Mouse (Mus musculus) spleen, adult 18-20 months (tissue): ENCODE measurements around the gene Arhgef7.
A peak's percentile ranks its signal among the peaks of the same experiment; 100 is the strongest.

Experiments used
- DNase-seq, 2 experiments: peaks; one replicate each; pipeline ENCODE4 v3.0.0; 2022; ENCODE audit warnings: mixed read lengths in 2 of 2

The Arhgef7 gene

GRCm38 (mm10) chr8:11727273-11727650 is 259 bp upstream of the Arhgef7 start:
- no peak for DNase-seq

GRCm38 (mm10) chr8:11728482-11729295 is 1.2 kb downstream of the Arhgef7 start:
- DNase-seq: no peak

GRCm38 (mm10) chr8:11730271-11730940 is 2.9 kb downstream of the Arhgef7 start:
- no peak for DNase-seq

- no peak for DNase-seq
Measured at GRCm38 (mm10) chr8:11735672-11736235, 8.2 kb downstream of the Arhgef7 start.

GRCm38 (mm10) chr8:11737096-11737495 is 9.6 kb downstream of the Arhgef7 start:
- no peak for DNase-seq

GRCm38 (mm10) chr8:11739082-11739481 is 11.6 kb downstream of the Arhgef7 start:
- DNase-seq: no peak

GRCm38 (mm10) chr8:11740857-11741256 is 13.3 kb downstream of the Arhgef7 start:
- DNase-seq: no peak

GRCm38 (mm10) chr8:11743580-11743979 is 16.1 kb downstream of the Arhgef7 start:
- DNase-seq: no peak

- DNase-seq: no peak
Measured at GRCm38 (mm10) chr8:11746850-11747600, 19.5 kb downstream of the Arhgef7 start.

- no peak for DNase-seq
Measured at GRCm38 (mm10) chr8:11749472-11749871, 22.0 kb downstream of the Arhgef7 start.

GRCm38 (mm10) chr8:11752338-11752737 is 24.8 kb downstream of the Arhgef7 start:
- DNase-seq: no peak

- DNase-seq: no peak
Measured at GRCm38 (mm10) chr8:11753155-11753941, 25.8 kb downstream of the Arhgef7 start.

GRCm38 (mm10) chr8:11754723-11755122 is 27.2 kb downstream of the Arhgef7 start:
- no peak for DNase-seq

- peak; percentile 48 to 76 for DNase-seq
Measured at GRCm38 (mm10) chr8:11755873-11756272, 28.4 kb downstream of the Arhgef7 start.

GRCm38 (mm10) chr8:11757568-11758481 is 30.3 kb downstream of the Arhgef7 start:
- DNase-seq: peak; percentile 87 to 94

GRCm38 (mm10) chr8:11758482-11759281 is 31.2 kb downstream of the Arhgef7 start:
- no peak for DNase-seq

- no peak for DNase-seq
Measured at GRCm38 (mm10) chr8:11761551-11761950, 34.0 kb downstream of the Arhgef7 start.

- DNase-seq: no peak
Measured at GRCm38 (mm10) chr8:11762048-11762447, 34.5 kb downstream of the Arhgef7 start.

GRCm38 (mm10) chr8:11762821-11763220 is 35.3 kb downstream of the Arhgef7 start:
- DNase-seq: no peak

GRCm38 (mm10) chr8:11767213-11767840 is 39.8 kb downstream of the Arhgef7 start:
- no peak for DNase-seq
